Mouse (Mus musculus) WW6 (cell line): ENCODE measurements around the gene Gipr.
A peak's percentile ranks its signal among the peaks of the same experiment; 100 is the strongest.

ENCODE experiments used
- DNase-seq: peaks from one replicate; pipeline ENCODE4 v3.0.0-alpha.2; 2013; ENCODE audit warnings: low read depth, low spot score

Gene Gipr

GRCm38 (mm10) chr7:19148875-19149541 lies 16.9 kb downstream of the Gipr start, which contains the start of gene Qpctl:
Qpctl (minus strand) TSS chr7:19149291.
- DNase-seq: peak; percentile 99

DNA sequence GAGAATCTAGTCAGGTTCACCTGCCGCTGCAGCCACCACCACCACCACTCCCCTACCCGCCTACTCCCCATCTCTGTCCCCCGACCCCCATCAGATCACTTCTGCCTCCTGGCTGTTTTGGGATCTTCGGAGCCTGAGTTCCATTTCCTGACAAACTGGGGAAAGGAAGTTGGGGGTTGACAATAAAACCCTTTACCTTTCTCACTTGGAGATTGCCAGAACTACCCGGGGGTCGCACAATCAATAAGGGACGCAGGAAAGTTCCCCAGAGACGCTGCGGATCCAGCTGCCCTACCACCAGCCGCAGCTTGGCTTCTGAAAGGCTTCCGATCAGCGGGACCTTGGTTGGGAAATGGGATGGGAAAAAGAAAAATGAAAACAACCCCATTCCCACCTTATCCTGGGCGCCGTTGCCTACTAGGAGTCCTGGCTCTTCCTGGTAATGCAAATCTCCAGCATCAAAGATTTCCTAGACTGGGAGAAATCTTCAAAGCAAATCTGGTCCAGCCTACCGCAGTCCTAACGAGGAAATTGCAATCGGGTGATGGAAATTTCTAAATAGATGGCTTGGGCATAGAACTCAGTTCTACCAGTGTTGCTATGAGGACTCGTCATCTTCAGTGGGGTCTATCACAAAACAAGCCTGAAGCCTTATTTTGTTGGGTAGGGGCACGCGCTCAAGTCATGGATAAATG lies 17.6 kb downstream of the Gipr start:
- no peak for DNase-seq

- no peak for DNase-seq
Measured at GRCm38 (mm10) chr7:19147497-19148045, 18.4 kb downstream of the Gipr start.

- no peak for DNase-seq
Measured at GRCm38 (mm10) chr7:19146793-19147192, 19.1 kb downstream of the Gipr start.

DNA sequence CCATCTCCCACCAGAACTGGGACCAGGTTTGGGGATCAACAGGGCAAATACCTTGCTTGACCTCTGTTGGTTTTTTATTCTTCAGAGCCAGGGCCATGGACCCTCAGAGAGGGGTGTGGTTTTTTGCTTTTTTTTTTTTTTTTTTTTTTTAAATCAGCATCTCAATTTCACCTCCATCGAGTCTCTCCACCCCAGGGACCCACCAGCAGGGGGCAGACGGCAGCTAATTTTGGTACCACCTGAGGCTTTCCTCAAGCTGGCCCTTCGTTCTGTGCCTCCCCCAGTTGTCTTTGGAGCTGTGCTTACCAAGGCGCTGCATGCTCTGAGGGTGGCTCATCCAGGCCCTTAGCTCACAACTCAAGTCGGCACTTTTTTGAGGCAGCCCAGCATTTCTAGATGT lies 28.5 kb downstream of the Gipr start:
- no peak for DNase-seq

- DNase-seq: no peak
Measured at GRCm38 (mm10) chr7:19136673-19137334, 29.1 kb downstream of the Gipr start.

GRCm38 (mm10) chr7:19136168-19136567 lies 29.8 kb downstream of the Gipr start:
- no peak for DNase-seq

DNA sequence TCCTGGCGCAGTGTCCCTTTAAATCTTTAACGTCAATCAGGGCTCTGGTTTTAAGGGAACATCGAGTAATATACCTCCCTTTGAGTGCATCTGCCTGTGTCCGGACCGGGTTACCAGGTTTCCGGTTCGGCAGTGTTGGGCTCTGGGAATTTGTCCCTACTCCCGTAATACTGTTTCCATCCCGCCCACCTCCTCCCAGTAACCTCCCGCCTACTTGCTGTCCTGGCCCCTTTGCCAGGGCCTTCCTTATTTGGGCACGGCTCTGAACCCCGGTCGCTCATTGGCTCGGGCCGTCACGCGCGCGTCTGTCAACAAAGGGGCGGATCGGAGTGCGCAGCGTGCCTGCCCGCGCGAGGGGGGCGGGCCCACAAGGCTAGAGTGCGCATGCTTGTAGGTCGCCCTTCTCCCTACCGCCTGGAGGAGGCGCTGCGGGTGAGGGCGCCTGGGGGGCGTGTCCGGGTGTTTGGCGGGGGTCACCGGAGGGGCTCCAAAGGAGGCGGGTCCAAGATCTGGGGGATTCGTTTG lies 34.5 kb downstream of the Gipr start:
- peak; percentile 93 for DNase-seq

- DNase-seq: no peak
Measured at GRCm38 (mm10) chr7:19130657-19131056, 35.3 kb downstream of the Gipr start.

GRCm38 (mm10) chr7:19129396-19129795 lies 36.5 kb downstream of the Gipr start:
- DNase-seq: no peak

DNA sequence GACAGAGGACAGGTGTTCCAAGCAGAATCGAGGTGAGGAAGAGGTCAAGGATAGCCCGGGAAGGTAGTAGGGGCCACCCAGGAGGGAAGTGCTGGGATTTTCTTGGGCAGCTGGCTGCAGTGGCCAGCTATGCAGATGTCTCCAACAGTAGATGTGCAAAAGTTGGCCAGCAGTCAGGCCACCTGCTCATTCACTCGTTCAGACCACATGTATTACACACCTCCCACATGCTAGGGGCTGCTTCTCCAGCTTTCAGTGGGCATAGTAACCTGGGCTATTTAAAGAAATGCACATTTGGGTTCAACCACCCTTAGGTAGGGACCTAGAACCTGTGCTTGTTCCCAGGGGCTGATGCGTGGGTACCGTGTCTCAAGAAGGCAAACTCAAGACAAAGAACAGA lies 38.2 kb downstream of the Gipr start:
- no peak for DNase-seq

GRCm38 (mm10) chr7:19124713-19125112 lies 41.2 kb downstream of the Gipr start:
- DNase-seq: no peak

DNA sequence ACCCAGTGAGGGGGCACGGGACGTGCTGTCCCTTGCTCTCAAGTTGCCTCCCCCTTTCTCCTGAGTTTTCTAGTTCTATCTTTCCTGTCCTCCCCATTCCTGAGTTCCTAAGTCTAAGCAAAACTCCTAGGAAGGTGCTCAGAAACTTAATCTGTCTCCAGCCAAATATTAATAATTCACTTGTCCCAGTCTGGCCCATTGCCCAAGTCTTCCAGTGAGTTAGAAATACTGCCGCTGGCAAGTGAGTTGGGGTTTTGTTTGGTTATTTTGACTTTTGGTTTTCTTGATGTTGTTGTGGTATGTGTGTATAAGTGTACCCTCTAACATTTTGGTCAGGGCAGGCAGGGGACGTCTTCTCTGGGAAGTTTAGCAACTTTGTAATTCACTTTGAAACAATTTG lies 44.2 kb downstream of the Gipr start:
- no peak for DNase-seq

DNA sequence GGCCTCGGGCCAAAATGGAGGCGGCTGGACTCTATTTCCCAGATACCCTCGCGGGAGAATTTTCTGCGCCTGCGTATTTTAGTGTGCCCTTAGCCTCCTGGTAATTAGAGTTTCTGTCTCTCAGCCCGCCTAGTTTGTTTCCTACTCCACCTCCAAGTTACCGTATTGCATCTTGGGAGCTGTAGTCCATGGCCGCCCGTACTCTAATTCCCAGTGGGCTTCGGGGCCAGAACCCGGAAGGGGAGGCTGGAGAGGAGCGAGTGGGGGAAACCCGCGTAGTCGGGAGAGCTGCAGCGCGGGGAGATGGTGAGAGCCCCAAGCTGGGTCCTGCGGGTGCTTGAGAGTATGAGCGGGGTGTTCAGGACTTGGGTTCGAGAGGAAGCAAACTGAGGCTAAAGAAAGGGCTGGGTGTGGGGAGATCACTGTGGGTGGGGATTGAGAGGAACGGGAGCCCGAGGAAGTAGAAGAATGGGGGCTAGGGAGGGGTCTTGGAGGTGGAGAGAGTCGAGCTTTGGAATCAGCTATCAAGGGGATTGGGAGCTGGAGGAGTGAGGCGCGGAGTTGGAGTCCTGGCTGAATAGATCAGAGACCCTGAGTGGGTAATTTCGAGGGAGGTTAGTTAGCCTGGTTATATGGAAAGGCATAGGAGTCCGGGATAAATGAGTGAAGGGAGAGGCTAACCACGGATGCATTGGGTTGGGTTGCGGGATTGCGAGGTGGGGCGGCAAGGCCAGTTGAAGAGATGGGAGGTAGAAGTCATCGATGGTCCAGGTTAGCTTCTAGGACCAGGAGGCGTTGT lies 46.1 kb downstream of the Gipr start, which contains the start of gene Fbxo46:
Fbxo46 (plus strand) TSS at position 229 of the 799 bp plus-strand sequence.
- peak; percentile 86 for DNase-seq

DNA sequence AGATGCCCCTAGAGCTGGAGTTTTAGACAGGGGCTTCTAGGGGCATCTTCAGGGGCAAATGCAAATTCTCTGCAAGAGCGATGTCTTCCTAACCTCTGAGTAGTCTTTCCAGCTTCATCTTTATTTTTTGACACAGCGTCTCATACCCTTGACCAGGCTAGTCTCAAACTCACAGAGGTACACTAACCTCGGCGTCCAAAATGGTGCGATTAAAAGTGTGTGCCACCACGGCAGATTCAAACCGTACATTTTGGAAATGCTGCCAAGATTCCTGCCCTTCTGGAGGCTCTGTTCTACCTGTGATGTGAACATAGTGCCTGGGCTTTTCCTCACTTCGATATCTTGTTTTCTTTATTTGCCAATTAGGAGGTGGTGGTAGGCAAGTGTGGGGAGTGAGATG lies 46.8 kb downstream of the Gipr start:
- no peak for DNase-seq

DNA sequence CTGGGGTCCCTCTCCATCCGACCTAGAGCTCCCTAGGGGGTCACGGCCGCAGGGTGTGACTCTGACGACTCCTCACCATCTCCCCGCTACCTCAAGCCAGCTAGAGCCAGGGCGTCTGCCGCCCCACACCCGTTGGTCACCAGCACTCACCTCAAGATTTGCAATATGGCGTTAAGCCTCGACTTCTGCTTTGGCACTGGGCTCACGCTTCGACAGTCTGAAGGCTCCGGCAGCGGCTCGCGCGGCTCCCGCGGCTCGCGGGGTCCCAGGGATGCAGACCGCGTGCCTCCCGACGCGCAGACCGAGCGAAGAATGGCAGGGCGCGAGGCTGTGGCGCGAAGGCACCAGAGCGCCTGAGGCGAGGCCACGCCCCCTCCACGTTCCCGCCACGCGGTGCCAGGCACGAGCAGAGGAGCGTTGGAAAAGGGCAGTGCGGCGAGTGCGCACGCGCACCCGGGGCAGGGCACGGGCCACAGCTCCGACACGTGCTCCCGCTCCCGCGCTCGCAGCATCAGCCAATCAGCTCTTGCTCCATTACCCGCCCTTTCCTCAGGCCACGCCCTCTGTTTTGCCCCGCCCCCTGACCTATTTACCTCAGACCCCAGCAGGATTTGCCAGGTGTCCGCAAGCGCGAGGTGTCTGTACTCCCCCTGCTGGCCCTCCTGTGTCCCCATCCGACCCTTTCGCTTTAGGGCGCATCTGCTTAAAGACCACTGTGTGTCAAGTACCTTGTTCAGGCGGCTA lies 47.7 kb downstream of the Gipr start, which contains the start of gene Gm4969:
Gm4969 (minus strand) TSS at position 341 of the 744 bp plus-strand sequence.
- peak; percentile 87 for DNase-seq

- no peak for DNase-seq
Measured at GRCm38 (mm10) chr7:19109565-19109964, 56.4 kb downstream of the Gipr start.

DNA sequence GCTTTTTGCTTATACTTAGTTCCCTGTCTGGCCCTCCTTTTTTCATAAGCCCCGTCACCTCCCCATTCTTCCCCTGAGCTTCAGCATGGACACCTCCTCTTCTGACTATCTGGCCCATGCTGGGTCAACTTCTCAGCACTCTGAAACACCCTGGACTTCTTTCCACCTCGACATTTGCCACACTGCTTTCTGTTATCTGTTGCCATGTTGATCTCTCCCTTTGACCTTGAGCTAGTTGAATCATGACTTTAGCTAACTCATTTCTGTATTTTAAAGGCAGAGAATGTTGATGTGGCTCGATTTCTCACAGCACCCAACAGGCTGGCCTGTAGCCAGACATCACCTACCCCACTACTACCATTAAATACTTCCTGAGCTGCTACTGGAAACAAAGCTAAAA lies 58.5 kb downstream of the Gipr start:
- DNase-seq: no peak
